Mouse (Mus musculus) erythroblast, embryonic 14.5 days (primary cell): ENCODE data around the gene Hnrnpul1. TPM values are rescaled to one million over a fixed set of nuclear protein-coding genes. Genes with fewer than 3 reads are reported as not detected.

Experiments used
- H3K27me3 ChIP-seq: 2 replicates; pipeline ENCODE4 v1.6.1; 2012; ENCODE audit warnings: inconsistent platforms; ENCODE audit not compliant: control insufficient read depth
- H3K36me3 ChIP-seq: 2 replicates; pipeline ENCODE4 v1.6.1; 2012; ENCODE audit warnings: mild to moderate bottlenecking, inconsistent platforms; ENCODE audit not compliant: control insufficient read depth
- H3K4me1 ChIP-seq: 2 replicates; pipeline ENCODE4 v1.6.1; 2012; ENCODE audit warnings: inconsistent platforms; ENCODE audit not compliant: control insufficient read depth
- H3K4me3 ChIP-seq: replicated peaks from 2 replicates; pipeline ENCODE3; 2012; ENCODE audit warnings: moderate library complexity, mild to moderate bottlenecking, inconsistent platforms
- H3K9me3 ChIP-seq: 2 replicates; pipeline ENCODE4 v1.6.1; 2012; ENCODE audit warnings: low read length, inconsistent platforms, mixed read lengths; ENCODE audit not compliant: control insufficient read depth
- GATA1 ChIP-seq: IDR thresholded peaks from 2 replicates; pipeline ENCODE4 v1.6.1; 2012; ENCODE audit warnings: low read length, inconsistent platforms, mixed read lengths
- TAL1 ChIP-seq: IDR thresholded peaks from 3 replicates; pipeline ENCODE4 v1.6.1; 2012; ENCODE audit warnings: low read length, inconsistent platforms, mixed read lengths
- polyA plus RNA-seq: library from polyadenylated mRNA; stranded (reverse); fragments of >175 nt; gene quantifications from 2 replicates; pipeline ENCODE4 v1.2.3, GENCODE M21; 2012

Hnrnpul1 gene
- polyA plus RNA-seq, 1 experiment: 36.7 TPM

DNA sequence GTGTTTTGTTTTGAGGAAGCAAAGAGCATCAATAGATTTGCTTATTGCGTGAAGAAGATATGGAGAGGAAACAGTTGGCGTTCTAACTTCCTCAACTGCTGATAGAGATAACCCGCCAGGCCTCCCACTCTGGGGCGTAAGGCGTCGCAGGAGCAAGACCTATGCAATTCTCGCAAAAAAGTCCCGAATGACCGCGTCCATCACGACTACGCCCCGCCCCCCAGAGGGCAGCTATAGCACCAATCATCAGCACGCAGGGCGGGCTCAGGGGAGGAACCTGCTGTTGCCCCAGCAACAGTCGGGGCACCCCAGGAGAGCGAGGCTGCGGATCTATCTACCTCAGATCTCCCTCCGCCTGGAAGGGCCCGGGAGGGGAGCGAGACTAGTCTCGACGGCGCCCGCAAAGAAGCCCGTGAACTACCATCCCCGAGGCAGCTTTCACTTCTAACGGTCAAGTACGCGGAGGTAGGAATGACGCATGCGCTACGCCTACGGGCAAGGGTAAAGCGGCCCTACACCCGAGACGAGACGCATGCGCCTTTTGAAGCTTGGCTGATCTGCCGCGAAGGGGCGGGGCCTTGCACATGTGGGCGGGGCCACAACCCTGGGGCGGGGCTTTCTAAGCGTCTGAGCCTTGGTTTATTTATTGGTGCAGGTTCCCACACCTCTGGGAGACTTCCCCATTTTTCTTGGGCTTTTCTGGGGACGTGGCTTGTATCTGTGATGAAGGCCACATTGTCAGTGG lies 73.9 kb downstream of the Hnrnpul1 start, which contains the start of gene B9d2:
Gene B9d2 (plus strand): TSS at position 267 of the 745 bp plus-strand sequence.
- no peaks in the 10 kb centered on the region for H3K9me3 ChIP-seq
- peaks cover 66% of the 10 kb centered on the region for H3K4me1 ChIP-seq
- H3K27me3 ChIP-seq: peaks cover 6% of the 10 kb centered on the region

DNA sequence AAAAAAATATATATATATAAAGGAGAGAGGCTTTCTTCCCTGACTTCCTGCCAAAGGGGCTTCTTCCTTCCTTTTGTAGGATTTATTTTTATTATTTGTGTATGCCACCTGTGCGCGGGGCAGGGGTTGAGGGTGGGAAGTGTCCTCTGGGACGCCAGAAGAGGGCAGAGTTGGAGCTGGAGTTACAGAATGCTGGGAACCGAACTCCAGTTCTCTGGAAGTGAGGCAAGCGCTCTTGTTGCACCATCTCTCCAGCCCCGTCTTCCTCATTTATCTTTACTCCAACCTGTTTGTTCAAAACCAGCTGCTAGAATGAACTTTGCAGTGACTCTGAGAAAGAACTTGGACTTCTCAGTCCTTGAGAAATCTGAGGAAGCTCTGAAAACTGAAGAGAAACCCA lies 74.6 kb downstream of the Hnrnpul1 start:
- Histone ChIP-seq H3K27me3 (peaks cover 13% of the 10 kb centered on the region), H3K36me3 (peaks cover 28% of the 10 kb centered on the region), H3K9me3 (no peaks in the 10 kb centered on the region), H3K4me3 (peak overlapping the region; percentile 90), H3K4me1 (peaks cover 62% of the 10 kb centered on the region)
- TF ChIP-seq TAL1 (no peak), GATA1 (no peak)

More for the DNA sequence above, 73.9 kb downstream of the Hnrnpul1 start, which contains the start of gene B9d2:
- Histone ChIP-seq H3K36me3 (peaks cover 33% of the 10 kb centered on the region), H3K4me3 (peak within 1 kb of the TSS; percentile 90)
- TF ChIP-seq GATA1: peak; percentile 5; the same call in 1 of the 2 replicates
- TF ChIP-seq TAL1: peak; percentile 37; the same call in 2 of the 3 replicates

DNA sequence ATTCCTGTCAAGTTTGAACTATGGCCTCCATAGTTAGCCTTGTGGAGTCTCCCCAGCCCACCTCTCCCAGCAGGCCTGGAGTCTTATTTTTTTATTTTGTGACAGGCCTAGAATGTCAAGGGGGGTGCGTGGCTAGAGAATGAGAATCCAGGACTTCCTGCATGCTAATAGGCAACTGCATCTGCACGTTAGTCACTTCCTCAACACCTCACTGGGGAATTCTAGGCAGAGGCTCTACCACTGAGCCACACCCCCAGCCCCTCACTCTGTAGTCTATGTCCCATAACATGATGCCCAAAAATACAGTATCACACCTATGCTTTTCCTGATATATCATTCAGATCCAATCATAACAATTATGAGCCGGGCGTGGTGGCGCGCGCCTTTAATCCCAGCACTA lies 77.5 kb downstream of the Hnrnpul1 start:
- Histone ChIP-seq H3K27me3 (peaks cover 38% of the 10 kb centered on the region), H3K9me3 (no peaks in the 10 kb centered on the region), H3K4me1 (peaks cover 40% of the 10 kb centered on the region), H3K4me3 (no peak overlapping the region), H3K36me3 (peaks cover 2% of the 10 kb centered on the region)
- TF ChIP-seq TAL1 (no peak), GATA1 (no peak)

DNA sequence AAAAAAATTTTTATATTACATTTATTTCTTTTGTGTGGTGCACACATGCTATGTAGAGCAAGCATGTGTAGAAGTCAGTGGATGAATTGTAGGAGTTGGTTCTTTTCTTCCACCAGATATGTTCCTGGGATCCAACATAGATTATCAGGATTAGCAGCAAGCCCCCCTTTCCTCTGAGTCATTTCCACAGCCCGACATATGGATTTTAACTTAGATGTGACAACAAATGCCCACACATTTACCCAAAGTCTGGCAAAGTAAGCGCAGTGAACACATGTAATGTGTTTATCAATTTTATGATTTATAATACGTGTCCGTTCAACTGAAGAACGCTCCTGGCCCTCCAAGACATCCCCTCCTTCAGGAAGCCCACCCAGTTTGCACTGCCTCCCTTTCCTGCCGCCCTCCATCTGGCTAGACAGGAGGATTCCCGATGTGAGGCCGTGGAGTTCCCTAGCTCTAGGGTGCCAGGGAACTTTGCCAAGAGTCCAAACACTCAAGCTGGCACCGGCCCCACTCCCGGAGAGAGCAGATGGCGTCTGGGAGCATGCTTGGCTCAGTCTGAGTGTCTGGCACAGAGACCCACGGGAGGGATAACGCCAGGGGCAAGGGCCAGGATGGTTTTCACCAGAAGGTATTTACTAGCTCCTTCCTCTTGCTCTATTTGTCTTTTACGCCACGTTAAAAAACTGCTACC lies 78.3 kb downstream of the Hnrnpul1 start:
- TF ChIP-seq TAL1 (no peak), GATA1 (no peak)
- no peaks in the 10 kb centered on the region for H3K36me3 ChIP-seq

DNA sequence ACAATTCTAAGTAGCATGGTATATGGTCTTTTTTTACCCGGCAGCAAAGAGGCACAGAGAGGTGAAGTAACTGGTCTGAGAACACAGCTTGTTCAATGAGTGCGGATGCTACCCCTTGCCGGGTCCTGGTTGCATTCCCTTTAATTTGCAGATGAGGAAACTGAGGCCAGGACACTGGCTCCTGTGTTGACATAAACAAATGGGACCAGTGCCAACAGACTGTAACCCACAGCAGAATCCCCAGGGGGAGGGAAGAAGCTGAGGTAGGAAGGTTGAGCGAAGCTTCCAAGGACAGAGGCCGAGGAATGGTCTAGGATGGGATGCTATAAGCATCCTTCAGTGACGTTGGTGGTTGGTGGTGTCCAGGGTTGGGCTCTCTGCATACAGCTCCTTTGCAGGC lies 79.2 kb downstream of the Hnrnpul1 start:
- peaks cover 24% of the 10 kb centered on the region for H3K4me1 ChIP-seq
- H3K27me3 ChIP-seq: peaks cover 38% of the 10 kb centered on the region
- no peaks in the 10 kb centered on the region for H3K9me3 ChIP-seq
- TF ChIP-seq GATA1 (no peak), TAL1 (no peak)
- no peaks in the 10 kb centered on the region; the same call in 1 of the 2 replicates for H3K36me3 ChIP-seq
- H3K4me3 ChIP-seq: no peak overlapping the region

More for the DNA sequence above, 78.3 kb downstream of the Hnrnpul1 start:
- H3K9me3 ChIP-seq: no peaks in the 10 kb centered on the region
- H3K27me3 ChIP-seq: peaks cover 38% of the 10 kb centered on the region
- no peak overlapping the region for H3K4me3 ChIP-seq
- H3K4me1 ChIP-seq: peaks cover 32% of the 10 kb centered on the region

DNA sequence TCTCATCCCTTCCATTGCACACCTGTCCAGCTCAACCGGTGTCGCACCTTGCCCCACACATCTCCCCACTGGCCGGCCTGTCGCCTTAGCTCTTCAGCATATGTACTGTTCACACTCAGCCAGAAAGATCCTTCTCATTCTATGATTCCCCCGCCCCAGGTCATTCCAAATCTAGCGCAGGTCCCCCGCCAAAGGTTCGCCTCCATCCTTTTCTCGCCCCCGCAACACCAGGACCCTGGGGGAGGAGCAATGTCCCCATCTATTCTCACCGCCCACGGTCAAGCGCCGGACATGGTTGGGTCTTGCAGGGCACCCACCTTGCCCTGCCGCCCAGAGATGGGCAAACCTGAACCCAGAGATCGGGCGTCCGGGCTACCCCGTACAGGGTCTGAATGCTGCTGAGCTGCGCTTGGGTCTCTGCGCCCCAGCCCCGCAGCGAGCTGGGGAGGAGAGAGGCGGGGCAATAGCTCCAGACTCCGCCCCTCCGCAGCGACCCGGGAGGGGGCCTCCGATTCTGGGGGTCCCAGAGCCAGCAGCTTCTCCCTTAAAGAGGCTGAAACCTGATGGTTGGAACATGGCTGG lies 79.7 kb downstream of the Hnrnpul1 start, which contains the start of gene Tmem91:
Gene Tmem91 (minus strand): TSS at position 448 of the 582 bp plus-strand sequence.
- peaks cover 38% of the 10 kb centered on the region for H3K27me3 ChIP-seq
- TF ChIP-seq TAL1 (no peak), GATA1 (no peak)
- no peaks in the 10 kb centered on the region for H3K9me3 ChIP-seq
- peak within 1 kb of the TSS; percentile 18 for H3K4me3 ChIP-seq
- H3K4me1 ChIP-seq: peaks cover 18% of the 10 kb centered on the region
- H3K36me3 ChIP-seq: no peaks in the 10 kb centered on the region; the same call in 1 of the 2 replicates

DNA sequence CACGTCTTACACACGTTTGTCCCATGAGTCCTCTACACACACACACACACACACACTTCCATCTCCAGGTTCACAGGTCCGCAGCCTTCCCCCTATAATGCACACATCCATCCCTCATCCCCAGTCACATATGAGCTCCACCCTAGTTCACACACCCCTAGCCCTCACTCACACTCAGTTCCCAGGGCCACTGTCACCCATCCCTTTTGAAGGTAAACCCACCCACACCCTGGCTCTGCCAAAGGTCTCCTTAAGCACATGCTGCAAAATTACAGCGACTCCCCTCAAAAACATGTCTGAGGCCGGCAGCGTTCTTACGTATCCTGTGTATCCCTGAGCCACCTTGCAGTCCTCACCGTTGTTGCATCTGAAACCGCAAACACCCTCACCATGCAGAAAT lies 80.3 kb downstream of the Hnrnpul1 start:
- Histone ChIP-seq H3K4me3 (no peak overlapping the region), H3K27me3 (peaks cover 38% of the 10 kb centered on the region), H3K36me3 (peaks cover 2% of the 10 kb centered on the region), H3K9me3 (no peaks in the 10 kb centered on the region), H3K4me1 (peaks cover 13% of the 10 kb centered on the region)
- TF ChIP-seq GATA1: no peak
- TF ChIP-seq TAL1: no peak

DNA sequence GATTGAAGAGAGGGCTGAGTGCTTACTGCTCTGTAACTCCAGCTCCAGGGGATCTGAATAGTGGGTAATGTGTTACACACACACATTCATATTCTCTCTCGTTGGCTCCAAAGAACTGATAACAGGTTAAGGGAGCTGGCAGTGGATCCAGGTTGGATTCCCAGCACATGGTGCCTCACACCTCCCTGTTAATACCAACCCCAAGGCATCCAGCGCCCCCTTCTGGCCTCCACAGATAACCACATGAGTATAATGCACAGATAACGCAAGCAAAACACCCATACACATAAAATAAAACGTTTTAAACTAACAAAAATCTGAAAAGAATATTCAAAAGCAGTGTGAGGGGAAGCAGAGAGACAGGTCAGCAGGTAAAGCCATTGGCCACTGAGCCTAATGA lies 82.1 kb downstream of the Hnrnpul1 start:
- Histone ChIP-seq H3K36me3 (peaks cover 21% of the 10 kb centered on the region), H3K4me3 (no peak overlapping the region), H3K9me3 (no peaks in the 10 kb centered on the region), H3K4me1 (peaks cover 8% of the 10 kb centered on the region), H3K27me3 (peaks cover 38% of the 10 kb centered on the region)
- no peak for TF ChIP-seq GATA1
- no peak for TF ChIP-seq TAL1

DNA sequence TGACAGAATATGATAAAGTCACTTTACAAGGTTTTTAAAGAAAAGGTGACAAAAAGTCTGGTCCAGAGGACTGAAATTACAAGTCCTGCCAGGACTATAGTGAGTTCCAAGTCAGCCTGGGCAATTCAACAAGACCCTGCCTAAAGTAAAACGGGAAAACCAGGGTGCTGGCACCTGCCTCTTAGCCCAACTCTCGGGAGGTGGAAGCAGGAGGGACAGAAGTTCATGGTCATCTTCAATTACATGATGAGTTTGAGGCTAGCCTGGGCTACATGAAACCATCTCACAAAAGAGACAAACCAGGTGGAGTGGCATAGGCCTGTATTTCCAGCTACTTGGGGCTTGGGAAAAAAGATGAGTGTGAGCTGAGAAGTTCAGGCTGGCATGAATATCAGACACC lies 82.9 kb downstream of the Hnrnpul1 start:
- Histone ChIP-seq H3K36me3 (peaks cover 28% of the 10 kb centered on the region), H3K27me3 (peaks cover 38% of the 10 kb centered on the region), H3K4me3 (no peak overlapping the region), H3K4me1 (peaks cover 8% of the 10 kb centered on the region), H3K9me3 (no peaks in the 10 kb centered on the region)
- TF ChIP-seq TAL1 (no peak), GATA1 (no peak)

Other genes starting within 250 kb of the Hnrnpul1 start
- gene Ceacam2, start 214.9 kb downstream of the Hnrnpul1 start, polyA plus RNA-seq: not detected in 2 replicates
- gene Erich4, start 138.9 kb downstream of the Hnrnpul1 start, polyA plus RNA-seq: not detected in 2 replicates
- 0.73 and 1.1 TPM in 2 replicates for gene Dmac2, start 135.3 kb downstream of the Hnrnpul1 start, polyA plus RNA-seq
- 0.10 and 0.23 TPM in 2 replicates for gene B3gnt8, start 128.1 kb downstream of the Hnrnpul1 start, polyA plus RNA-seq
- gene Bckdha, start 95.8 kb downstream of the Hnrnpul1 start, polyA plus RNA-seq: 2.4 and 3.2 TPM in 2 replicates
- 11.8 and 15.6 TPM in 2 replicates for gene Exosc5, start 95.6 kb downstream of the Hnrnpul1 start, polyA plus RNA-seq
- 0.01 and 0.11 TPM in 2 replicates for gene Tmem91, start 79.6 kb downstream of the Hnrnpul1 start, polyA plus RNA-seq
- 4.8 and 8.3 TPM in 2 replicates for gene B9d2, start 74.0 kb downstream of the Hnrnpul1 start, polyA plus RNA-seq
- gene Tgfb1, start 67.8 kb downstream of the Hnrnpul1 start, polyA plus RNA-seq: 21.9 and 23.6 TPM in 2 replicates
- 8.8 and 9.3 TPM in 2 replicates for gene Ccdc97, start 35.7 kb downstream of the Hnrnpul1 start, polyA plus RNA-seq
- gene Axl, start 33.9 kb upstream of the Hnrnpul1 start, polyA plus RNA-seq: 0.26 and 0.61 TPM in 2 replicates
- gene Cyp2s1, start 62.2 kb upstream of the Hnrnpul1 start, polyA plus RNA-seq: not detected in 2 replicates
- not detected in 2 replicates for gene Cyp2b10, start 142.9 kb upstream of the Hnrnpul1 start, polyA plus RNA-seq